Mouse (Mus musculus) skeletal muscle tissue, adult 2 months (tissue): ENCODE data around the gene Hs3st1.
"Not testable (repeated sequence)": the region's sequence is repeated elsewhere in the genome, so short reads cannot be mapped to it uniquely, and the experiment has no call there.

ENCODE experiments used
- DNase-seq: peaks from one replicate; pipeline ENCODE4 v3.0.0-alpha.2; 2012; ENCODE audit warnings: low read depth, low spot score

The Hs3st1 gene

DNA sequence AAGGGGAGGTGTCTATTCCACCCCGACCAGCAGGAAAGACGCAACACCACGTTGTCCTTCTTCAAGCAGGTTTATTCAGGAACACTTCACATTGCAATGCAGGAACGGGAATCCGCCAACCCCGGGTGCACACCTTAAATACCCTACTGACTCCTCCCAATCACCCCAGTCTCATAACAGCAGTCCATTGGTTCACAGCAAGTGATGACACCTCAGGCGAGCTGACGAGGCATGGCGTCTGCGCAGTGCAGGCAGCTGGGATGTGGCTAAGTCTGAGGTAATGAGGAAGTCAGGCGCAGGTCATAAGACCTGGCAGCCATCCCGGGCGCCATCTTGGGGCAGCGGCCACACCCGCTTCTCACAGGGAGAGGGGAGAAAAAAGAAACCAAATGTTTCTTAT is at the start of gene Hs3st1:
Gene Hs3st1 (minus strand): TSS at position 101 of the 400 bp plus-strand sequence.
- not testable (repeated sequence) for DNase-seq

DNA sequence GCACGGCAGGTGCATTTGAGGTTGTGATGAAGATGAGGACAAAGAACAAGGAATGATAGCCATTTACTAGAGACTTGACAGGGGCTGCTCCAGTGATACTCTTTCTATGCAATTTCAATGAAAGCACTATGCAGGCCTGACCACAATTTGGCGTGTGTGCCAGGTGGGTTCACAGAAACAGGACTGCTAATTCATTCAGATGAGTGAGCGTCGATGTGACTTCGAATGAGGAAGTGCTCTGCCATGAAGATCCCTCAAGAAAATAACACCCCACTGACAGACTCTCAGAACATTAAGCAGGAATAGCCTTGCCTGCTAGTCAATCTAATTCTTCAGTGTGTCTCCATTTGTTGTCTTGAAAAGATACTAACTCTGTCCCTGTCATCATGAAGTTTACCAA is 49.4 kb upstream of the Hs3st1 start:
- DNase-seq: no peak

DNA sequence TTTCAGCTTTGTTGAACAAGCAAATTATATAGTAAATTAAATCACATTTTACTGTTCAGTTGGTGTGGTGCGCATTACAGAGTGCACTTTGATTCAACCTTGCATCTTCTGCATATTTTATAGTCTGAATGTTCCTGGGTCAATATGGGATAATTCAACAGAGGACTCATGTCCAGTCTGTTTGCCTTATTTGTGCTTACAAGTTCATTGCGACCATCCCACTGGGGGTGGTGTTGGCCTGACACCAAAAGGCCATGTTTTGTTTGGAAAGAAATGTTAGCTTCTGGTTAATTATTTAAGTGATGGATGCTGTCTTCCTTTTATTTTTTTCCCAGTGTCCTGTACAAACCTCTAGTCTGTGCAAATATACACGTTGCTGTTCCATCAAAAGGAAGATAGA is 48.7 kb upstream of the Hs3st1 start:
- DNase-seq: no peak

DNA sequence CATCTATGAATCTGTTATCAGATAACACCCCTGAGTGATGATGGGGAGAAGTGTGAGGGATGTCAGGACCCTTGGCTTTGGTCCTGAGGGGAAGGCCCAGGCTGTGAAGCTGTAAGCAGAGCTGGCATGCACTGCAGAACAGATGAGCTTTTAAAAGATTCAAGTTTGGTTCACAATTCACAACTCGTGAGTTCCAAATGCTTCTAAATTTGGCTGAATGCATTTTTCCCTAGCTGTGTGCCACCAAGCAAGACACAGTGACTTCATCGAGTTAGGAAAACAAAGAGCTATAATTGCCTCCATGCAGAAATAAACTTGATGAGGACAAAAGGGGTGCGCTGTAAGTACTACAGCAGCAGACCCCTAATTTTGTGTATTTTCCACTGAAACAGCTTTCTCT is 48.2 kb upstream of the Hs3st1 start:
- no peak for DNase-seq

DNA sequence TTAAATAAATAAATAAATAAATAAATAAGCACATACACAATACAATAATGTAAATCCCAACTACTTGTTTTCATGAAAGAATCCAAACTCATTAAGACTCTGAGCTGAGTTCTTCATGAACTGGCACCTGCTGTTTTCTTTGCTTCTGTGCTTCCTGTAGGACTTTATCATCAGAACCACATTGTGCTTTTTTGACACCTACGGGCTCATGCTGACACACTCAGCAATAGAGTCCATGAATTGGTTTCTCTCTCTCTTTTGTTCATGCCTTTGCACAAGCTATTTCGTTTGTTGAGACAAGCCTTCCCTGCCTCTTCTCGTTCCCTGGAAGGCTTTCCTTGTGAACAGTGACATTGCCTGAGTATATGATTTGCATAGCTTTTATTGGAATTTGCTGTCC is 46.8 kb upstream of the Hs3st1 start:
- no peak for DNase-seq

DNA sequence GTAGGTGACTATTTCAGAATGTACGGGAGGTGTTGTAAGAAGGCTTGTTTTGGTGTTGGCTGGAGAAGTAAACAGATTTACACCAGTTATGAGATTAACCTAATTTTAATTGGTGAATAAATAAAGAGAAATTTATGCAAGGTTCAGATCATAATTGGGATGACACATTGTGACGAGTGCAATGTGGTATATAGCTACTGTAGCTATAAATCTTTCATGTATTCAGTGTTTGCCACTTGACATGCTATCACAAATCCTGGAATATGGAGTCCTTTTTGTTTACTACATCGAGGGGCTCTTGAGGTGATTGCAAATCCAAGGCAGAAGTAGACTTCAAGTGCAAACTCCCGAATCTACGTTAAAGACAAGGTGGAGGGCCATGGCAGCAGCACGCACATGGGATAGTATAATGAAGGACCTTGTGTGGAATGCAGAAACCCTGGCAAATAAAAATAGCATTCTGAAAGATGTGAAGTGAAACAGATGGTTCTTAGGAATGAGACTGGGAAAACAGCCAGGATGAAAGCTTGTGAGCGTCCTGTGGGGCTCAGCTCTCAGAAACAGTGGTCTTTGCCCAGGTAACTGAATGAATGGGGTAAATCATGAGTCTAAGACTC is 21.9 kb upstream of the Hs3st1 start:
- no peak for DNase-seq

DNA sequence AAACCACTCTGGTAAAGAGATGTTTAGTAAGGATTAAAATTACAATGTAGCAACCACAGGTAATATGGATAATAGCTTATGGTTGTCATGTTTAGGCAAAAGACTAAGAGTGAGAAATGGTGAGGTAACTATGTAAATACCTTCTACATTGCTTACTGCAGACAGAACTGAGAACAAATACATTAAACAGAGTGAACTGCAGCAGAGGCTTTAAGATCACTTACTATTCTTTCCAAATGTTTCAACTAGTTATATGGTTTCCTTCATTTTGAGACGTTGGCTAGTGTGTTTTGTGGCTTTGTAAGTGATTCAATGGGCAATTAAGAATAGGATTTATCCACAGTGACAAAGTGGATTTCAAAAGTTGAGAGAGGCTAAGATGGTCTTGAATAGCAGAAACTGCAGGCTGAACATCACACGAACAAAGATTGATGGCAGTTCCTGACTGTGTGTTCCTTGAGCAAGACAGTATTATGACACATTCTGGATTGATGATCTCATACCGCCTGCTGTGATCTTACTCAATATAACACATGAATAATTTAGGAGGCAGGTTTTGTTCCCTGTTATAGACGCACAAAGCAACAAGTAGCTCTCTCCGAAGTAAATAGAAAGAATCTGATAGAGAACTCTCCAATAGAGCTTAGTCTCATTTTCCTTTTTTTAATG is 16.5 kb upstream of the Hs3st1 start:
- DNase-seq: no peak

DNA sequence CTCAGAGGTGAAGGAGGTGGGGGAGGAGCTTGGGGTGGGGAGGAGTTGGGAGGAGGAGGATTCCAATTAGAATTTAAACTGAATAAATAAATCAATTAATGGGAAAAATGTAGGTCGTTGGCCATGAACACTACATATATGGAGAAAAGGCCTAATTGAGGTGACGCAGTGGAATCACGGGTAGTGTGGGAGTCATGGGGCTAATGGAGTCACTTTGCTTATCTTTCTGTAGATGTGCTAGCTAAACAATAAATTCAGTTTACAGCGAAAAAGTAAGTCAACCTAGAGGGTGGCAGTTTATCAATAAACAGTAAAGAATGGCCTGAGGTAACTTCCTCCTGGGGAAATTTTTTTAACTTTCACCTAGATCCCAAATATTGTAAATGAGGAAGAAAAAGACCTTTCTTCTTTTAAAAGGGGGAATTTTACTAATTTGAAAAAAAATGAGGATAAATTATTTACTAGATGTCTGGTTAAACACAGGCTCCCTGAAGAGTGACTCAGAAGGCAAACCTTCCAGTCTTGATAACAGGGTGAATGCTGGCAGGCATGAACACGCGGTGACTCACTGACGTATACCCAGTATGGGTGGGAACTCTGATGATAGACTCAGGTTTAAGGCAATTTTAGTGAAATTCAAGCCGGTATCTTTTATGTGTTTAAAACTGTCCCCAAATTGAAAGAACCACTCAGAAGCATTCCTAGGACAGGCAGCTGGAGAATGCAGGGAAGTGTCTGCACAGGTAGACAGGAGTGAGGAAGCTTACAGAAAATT is 6.6 kb upstream of the Hs3st1 start:
- no peak for DNase-seq

DNA sequence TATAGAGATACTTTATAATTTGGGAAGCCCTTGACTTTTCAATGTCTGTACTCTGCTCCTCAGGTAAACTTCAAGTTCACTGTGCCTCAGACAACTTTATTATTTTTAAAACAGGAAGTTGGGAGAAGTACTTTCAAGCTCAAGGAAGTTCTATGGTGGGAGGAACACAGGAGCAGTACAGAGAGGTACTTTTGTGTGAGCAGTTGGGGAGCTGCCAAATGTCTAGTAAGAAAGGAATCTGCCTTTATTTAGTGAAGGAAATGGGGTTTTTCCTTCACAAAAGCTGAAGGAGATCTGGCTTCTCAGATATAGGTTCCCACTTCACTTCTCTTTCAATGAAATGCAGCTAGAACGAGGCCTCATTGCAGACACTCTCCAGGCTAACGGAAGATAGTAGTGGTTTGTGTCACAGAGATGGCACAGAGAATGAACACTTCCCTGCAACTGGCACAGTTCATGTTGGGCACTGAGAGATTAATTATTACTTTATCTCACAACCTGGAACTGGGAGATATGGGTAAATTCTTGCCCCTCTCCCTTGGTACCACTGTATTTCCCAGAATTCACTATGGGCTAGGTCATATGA is 3.7 kb upstream of the Hs3st1 start:
- no peak for DNase-seq

DNA sequence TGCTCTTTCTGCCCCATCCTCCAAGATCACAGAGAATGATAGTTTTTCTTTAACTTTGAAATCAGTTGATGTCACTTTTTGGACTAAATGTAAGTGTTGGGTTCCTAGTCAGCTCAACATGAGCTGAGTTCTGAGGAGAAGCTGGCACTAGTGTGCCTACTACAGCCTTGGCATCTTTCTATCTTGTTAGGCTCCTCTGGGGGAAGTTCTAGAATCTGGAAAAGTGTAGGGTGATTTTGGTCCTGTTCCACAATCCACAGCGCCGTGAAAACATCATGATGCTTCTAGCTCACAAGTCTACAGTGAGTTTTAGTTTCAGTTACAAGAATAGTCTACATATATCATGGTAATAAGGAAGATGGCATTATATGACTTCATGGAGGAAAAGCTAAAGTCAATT is 18.4 kb downstream of the Hs3st1 start:
- DNase-seq: no peak

DNA sequence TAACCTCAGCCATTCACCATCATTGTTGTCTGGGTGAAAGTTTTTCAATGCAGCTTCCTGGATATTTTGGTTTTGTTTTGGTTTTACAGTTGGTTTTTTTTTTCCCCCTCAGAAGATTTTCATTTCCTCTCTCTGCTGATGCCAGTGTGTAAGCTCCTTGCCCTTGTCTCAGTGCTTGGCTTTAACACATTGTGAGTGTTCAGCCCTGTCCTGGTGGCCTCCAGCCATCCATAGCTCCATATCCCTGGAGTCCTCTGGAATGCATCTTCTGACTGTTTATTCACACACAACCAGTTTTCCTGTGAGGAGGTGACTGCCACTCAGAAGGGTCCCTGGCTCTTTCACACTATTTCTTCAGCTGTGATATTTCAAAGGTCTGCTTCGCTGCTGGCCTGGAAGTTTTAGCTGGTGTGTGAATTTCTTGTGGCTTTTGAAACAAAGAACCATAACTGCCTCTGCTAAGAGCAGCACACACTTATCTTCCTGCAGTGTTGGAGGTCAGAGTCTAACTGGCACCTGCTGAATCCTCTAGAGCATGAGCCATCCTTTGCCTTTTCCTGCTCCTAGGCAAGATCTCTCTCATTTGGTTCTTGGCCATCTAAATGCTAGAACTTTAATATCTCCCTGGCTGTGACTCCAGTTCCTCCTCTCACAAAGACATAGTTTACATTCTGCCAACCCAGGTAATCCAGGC is 21.4 kb downstream of the Hs3st1 start:
- no peak for DNase-seq

DNA sequence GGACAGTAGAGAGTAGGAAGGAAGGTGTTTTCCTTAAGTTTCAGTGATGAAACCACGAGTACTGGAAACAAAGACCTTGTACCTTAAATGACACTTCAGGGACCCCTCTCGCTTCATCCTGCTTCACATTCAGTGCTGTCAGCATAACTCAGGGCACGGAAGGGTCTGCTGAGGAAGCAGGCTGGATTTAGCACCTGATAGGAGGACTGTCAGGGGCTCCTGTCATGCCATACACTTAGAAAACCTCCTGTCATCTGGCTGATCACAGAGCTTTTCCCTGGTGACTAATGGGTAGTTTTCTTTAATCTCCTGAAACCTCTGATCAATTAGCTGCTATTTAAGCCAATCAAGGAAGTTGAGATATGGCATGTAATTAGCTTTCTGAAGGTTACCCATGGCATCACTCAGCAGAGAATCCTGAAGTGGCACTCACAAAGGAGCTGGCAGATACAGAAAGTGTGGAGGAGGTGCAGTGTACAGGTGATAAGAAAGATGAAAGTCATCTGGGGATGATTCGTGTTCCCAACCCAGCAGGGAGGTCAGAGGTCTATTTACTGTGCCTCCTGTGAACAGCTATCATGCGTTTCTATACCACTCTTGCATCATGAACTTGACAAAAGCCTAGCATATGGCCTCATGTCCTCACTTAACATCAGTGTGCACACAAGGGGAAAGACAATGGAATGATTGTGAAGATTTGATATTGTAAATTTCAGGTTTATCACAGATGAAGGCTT is 22.1 kb downstream of the Hs3st1 start:
- no peak for DNase-seq

DNA sequence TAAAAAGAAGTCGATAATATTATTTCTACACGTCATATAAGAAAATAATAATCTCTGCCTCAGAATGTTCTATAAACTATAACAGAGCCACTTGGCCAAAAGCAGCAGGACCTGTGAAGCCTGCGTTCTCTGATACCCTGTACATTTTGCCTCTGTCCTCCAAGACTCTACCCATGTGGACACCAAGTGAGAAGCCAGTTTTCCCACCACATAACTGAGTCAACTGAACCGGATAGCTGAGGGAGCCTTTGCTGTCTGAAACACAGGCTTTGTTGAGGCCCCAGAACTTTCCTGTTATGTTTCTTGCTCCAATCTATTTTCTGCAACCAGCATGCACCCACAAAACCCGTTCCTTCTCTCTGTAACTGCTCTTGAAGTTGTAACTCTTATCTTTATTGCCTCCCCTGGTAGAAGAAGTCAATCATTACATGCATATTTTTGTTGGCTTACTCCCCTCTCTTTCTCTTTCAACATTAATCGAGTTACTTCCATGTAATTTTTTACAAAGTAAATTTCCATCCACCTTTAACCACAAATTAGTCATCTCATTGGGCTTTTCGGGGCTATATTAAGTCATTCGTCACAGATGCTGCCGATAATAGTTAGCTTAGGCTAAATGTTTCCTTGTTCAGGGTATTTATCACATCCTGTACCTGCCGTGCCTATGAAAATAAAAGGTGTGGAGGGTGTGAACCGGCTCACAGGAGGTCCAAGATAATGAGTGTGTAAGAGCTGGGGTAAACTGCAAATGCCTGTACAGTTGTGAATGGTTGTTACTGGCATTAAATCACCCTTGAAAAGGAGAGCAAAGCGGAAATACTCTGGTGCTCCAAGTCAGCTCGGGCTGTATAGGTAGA is 39.4 kb downstream of the Hs3st1 start:
- DNase-seq: no peak

DNA sequence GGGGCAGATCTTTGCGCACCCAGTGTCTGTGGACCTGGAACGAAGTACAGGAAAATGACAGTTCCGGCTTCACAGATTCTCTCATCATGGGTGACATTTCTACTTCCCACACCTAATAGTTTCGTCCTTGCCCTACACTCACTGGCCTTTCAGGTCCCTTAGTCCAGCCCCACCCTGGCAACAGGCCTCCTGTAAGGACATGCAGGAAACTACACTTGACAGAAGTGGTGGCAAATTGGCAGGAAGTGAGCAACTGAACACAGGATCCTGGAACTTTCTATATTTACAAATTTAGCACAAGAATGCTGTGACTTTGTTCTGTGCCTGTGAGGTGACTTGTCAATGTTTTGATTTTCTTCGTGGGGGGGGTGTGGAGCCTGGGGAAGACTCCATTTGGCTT is 40.1 kb downstream of the Hs3st1 start:
- no peak for DNase-seq

DNA sequence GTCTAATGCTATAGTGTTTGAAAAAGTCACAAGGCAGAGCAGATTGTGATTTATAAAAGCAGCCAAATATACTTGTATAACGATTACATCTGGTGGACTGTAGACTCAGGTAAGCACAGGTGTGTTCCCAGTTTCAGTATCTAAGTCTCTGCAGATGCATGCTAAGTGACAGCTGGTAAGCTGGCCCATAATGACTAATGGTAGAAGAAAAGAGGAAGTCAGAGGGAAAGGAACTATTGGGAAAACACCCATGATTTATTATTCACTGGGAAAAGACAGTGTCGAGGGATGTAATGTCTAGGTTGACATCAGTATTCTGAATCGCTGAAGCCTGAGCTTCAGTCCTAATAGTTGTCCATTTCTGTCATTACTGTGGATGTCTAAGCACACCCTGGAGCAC is 49.7 kb downstream of the Hs3st1 start:
- no peak for DNase-seq

DNA sequence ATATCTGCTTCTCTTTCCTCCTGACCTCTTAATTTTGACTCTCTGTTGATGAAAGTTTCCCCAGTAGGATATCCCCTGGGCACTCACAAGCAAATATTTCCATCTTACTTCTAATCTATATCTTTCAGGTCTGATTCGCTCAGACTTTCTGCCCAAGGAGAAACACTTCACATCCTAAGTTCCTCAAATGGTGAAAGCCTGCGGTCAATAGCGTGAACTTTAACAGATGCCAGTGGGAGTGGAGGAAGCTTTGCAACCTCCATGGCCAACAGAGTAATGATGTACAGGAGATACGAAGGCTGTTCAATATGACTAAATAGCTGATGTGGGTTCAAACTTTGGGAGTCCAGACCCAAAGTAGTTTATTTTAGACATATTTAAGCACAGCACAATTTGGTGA is 94.4 kb downstream of the Hs3st1 start:
- DNase-seq: no peak

DNA sequence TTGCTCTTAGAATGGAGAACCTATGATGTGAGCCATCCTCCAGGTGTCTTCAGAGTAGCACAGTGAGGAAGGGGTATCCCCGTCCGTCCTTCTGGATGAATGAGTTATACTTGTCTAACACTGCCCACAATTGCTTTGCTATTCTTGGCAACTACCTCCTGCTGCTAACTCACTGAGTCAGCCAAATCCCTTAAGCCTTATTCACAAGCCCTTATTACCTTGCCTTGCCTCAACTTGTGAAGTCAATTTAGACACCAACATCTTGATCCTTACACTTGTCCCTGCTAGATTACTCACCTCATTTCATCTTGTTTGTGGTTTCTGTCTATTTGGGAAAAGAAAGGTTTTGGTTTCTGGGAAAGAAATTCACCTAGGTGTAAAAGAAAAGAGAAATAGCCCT is 95.9 kb downstream of the Hs3st1 start:
- DNase-seq: no peak

DNA sequence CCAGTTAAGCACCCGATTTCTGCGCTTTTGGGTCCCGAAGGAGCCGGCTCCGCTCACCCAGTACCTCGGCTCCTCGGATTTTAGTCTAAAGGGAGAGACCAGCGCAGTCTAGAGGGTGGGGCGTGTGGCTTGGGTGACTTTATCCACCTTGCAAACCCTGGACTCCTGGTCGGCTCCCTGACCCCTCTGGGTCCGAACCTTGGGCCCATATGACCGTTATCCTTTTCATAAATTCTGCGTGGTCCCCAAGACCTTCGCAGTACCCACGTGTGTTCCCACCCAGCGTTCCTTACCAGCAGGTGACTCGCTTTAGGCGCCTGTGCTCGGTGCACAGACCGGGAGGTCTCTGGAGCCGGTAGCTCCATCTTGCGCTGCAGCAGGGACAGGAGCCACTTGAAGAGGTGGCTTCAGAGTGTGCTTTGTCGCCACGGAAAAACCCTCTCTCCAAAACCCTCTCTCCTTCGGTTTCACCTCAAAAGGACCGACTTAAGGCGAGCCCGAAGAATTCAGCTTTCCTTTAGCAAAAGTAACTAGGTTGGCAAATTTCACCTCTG is 110.4 kb downstream of the Hs3st1 start:
- DNase-seq: no peak

DNA sequence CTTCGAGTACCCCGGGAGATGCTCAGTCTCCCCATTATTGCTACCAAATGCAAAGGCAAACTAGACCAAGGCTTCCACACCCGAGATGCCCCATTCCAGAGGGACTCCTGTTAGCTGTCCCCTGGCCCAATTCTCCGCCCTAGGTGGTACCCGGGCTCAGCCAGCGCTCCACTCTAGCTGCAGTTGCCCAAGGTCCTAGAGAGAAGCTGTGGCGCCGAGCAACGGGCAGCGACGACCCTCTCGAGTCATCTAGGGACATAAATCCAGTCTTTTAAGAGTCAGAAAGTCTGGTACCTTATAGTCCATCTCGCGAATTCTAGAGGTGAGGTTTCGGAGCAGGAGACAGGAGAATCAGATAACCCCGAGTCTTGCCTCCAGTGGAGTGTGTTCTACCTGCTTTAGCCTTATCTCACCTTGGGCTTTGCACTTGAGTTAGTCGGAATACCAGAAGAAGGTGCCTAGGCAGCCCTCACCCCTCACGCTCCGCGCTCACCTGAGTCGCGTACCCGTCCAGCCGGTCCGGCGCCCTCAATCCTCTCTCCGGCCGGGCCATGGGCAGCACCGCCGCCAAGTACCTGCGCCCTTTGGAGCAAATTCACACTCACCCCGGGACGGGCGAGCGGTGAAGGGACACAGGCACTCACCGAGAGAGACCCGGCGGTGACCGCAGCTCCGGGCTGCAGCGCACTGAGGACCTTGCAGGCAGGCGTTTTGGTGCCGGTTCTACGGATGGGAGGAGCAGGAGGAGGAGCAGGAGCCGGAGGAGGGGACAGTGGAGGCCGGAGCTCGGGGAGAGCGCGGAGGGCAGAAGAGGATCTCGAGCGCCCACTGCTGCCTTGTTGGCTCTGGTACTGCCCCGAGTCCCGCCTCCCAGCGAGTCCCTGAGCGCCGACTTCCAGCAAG is 111.1 kb downstream of the Hs3st1 start:
- peak; percentile 67 for DNase-seq
